Mouse (Mus musculus) heart, adult 2 months (tissue): ENCODE measurements around the gene Ackr1. TPM values are rescaled to one million over a fixed set of nuclear protein-coding genes. Genes with fewer than 3 reads are reported as not detected.
"Not testable (repeated sequence)": the region's sequence is repeated elsewhere in the genome, so short reads cannot be mapped to it uniquely, and the experiment has no call there.

Source experiments
- DNase-seq, 2 experiments: peaks; one replicate each; pipeline ENCODE4 v3.0.0; 2021
- H3K27ac ChIP-seq: fragments of 200-600 bp; 2 replicates; pipeline ENCODE4 v1.8.1; 2022
- H3K27me3 ChIP-seq: fragments of 200-500 bp; 2 replicates; pipeline ENCODE4 v1.6.1; 2012; ENCODE audit warnings: mild to moderate bottlenecking, low read length, inconsistent platforms, mixed read lengths; ENCODE audit not compliant: control insufficient read depth, insufficient read depth
- H3K36me3 ChIP-seq: fragments of 200-500 bp; 2 replicates; pipeline ENCODE4 v1.6.1; 2012; ENCODE audit warnings: low read length, inconsistent platforms; ENCODE audit not compliant: control insufficient read depth, insufficient read depth
- H3K4me1 ChIP-seq: fragments of 200-500 bp; 2 replicates; pipeline ENCODE4 v1.6.1; 2011; ENCODE audit warnings: low read length; ENCODE audit not compliant: control insufficient read depth, insufficient read depth
- H3K4me3 ChIP-seq: fragments of 200-600 bp; 2 replicates; pipeline ENCODE4 v1.8.1; 2022
- H3K79me2 ChIP-seq: fragments of 200-500 bp; replicated peaks from 2 replicates; pipeline ENCODE4 v1.6.1; 2012; ENCODE audit warnings: mild to moderate bottlenecking, inconsistent platforms, low read length, moderate library complexity, mixed read lengths; ENCODE audit not compliant: control insufficient read depth, insufficient read depth
- H3K9ac ChIP-seq: fragments of 200-500 bp; 2 replicates; pipeline ENCODE4 v1.6.1; 2012; ENCODE audit warnings: low read depth, mild to moderate bottlenecking, control low read depth, inconsistent platforms, low read length, mixed read lengths
- CTCF ChIP-seq: fragments of 200-600 bp; IDR thresholded peaks from 2 replicates; pipeline ENCODE4 v1.8.1; 2022; ENCODE audit warnings: antibody characterized with exemption, mild to moderate bottlenecking, moderate library complexity
- EP300 ChIP-seq: fragments of 200-500 bp; IDR thresholded peaks from 2 replicates; pipeline ENCODE4 v1.6.1; 2011; ENCODE audit warnings: low read depth, low read length, control low read depth; ENCODE audit not compliant: insufficient read depth
- POLR2A ChIP-seq: fragments of 200-500 bp; IDR thresholded peaks from 2 replicates; pipeline ENCODE4 v1.6.1; 2011; ENCODE audit warnings: mild to moderate bottlenecking, low read depth, low read length, control low read depth; ENCODE audit not compliant: insufficient read depth
- WGBS: fragments of 180-500 bp; shearing (Covaris S2); methylation state at CpG from one replicate; pipeline ENCODE4 v1.1.7; 2018; 5-methylcytosine and 5-hydroxymethylcytosine counted together
- intact Hi-C: fragments of 180-260 bp; cut with DNase I; formaldehyde crosslinking; loops from one replicate; pipeline ENCODE4 v1.15.1; 2025
- polyA plus RNA-seq: library from polyadenylated mRNA; depleted of rRNA; stranded (reverse); fragments of >200 nt; gene quantifications from 2 replicates; pipeline ENCODE4 v1.2.3, GENCODE M21; 2012; rRNA removed
- total RNA-seq, 2 experiments: library from RNA; stranded (reverse); gene quantifications; 2 replicates each; pipeline ENCODE4 v1.2.3; 2021

The Ackr1 gene
- total and polyA plus RNA-seq, 3 experiments: 0.59 to 1.8 TPM; not detected in 1

- WGBS: 60% methylated on average over 6 of the region's 6 CpGs
- no peak overlapping the region for H3K9ac ChIP-seq
- no peak for DNase-seq
- H3K4me3 ChIP-seq: no peak overlapping the region
- no peaks in the 10 kb centered on the region for H3K4me1 ChIP-seq
- TF ChIP-seq CTCF (no peak), EP300 (no peak), POLR2A (no peak)
- H3K27ac ChIP-seq: no peak overlapping the region
- no peaks in the 10 kb centered on the region for H3K36me3 ChIP-seq
- H3K79me2 ChIP-seq: no peaks in the 10 kb centered on the region
- intact Hi-C loops: loop anchor here (2.0 kb wide), 1 partner anchor 77 kb away; no protein-coding TSS in a partner anchor
- no peaks in the 10 kb centered on the region for H3K27me3 ChIP-seq
These were observed 11.3 kb downstream of the Ackr1 start for GRCm38 (mm10) chr1:173322249-173322627.

DNA sequence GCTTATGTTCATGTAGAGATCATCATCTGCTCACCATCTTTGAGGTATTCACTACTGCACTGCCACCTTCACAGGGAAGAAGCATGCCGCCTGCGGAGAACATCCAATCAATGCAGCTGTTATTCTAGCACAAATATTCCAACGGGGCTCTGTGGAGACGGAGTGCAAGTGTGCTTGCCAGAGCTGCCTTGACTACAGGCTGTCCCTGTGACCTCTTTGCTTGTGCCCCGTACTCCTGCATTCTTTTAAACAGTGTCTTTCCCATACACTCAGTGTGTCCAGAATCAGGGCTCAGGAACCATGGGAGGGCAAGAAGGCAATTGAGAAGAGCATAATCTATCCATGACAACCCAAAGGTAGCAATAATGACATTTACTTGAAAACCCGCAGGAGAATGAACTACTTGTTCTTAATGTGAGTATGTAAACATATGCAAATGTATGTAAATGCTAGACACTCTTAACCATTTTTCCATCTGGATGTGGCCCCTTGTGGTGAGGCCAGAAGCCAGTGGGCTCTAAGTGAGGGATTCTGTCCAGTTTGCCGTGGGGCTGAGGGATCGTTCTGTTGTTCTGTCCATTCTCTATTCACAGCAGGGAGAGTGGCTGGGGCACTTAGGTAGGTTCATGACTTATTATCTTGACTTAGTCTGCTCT lies 11.8 kb downstream of the Ackr1 start:
- no peaks in the 10 kb centered on the region for H3K27me3 ChIP-seq
- DNase-seq: no peak
- no peaks in the 10 kb centered on the region for H3K4me1 ChIP-seq
- intact Hi-C loops: loop anchor here (2.0 kb wide), 1 partner anchor 77 kb away; no protein-coding TSS in a partner anchor
- no peak overlapping the region for H3K9ac ChIP-seq
- no peaks in the 10 kb centered on the region for H3K79me2 ChIP-seq
- H3K4me3 ChIP-seq: no peak overlapping the region
- TF ChIP-seq CTCF (no peak), POLR2A (no peak), EP300 (no peak)
- no peak overlapping the region for H3K27ac ChIP-seq
- no peaks in the 10 kb centered on the region for H3K36me3 ChIP-seq
- WGBS: 69% methylated on average over 8 of the region's 8 CpGs

DNA sequence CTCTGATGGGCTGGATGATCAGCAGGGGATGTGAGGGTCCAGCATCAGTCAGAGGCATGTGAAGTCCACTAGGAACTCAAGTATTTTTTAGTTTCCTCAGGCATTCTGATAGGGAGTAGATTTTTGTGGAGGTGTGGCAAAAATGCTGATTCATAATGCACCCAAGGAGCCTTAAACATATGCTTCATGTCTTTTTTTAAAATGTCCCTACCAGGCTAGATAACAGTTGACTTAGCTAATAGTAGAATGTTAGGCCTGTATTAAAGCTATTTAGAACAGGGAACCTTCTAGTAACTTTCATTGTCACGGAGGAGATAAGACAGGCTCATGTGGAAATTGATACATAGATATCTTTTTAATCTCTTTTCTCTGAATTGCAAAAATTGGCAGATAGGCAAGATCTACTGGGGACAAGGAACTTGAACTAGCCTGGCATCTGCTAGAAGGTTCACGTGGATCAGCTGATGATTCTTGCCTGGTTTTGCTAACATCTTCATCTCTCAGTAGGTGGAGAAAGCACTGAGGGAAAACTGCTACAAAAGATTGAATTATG lies 15.5 kb downstream of the Ackr1 start:
- H3K27ac ChIP-seq: no peak overlapping the region
- H3K36me3 ChIP-seq: no peaks in the 10 kb centered on the region
- H3K4me1 ChIP-seq: no peaks in the 10 kb centered on the region
- H3K79me2 ChIP-seq: no peaks in the 10 kb centered on the region
- H3K4me3 ChIP-seq: no peak overlapping the region
- H3K9ac ChIP-seq: no peak overlapping the region
- no peaks in the 10 kb centered on the region for H3K27me3 ChIP-seq
- no peak for DNase-seq
- intact Hi-C loops: no loop called here
- no peak for TF ChIP-seq POLR2A
- no peak for TF ChIP-seq CTCF
- TF ChIP-seq EP300: no peak
- WGBS: 72% methylated on average over 2 of the region's 2 CpGs

- intact Hi-C loops: no loop called here
- Histone ChIP-seq H3K4me3 (no peak overlapping the region), H3K27me3 (no peaks in the 10 kb centered on the region), H3K79me2 (no peaks in the 10 kb centered on the region), H3K4me1 (no peaks in the 10 kb centered on the region), H3K9ac (no peak overlapping the region), H3K27ac (no peak overlapping the region), H3K36me3 (no peaks in the 10 kb centered on the region)
- WGBS: 78% methylated on average over 3 of the region's 3 CpGs
- TF ChIP-seq CTCF: no peak
- no peak for TF ChIP-seq POLR2A
- TF ChIP-seq EP300: no peak
- no peak for DNase-seq
These were observed 17.8 kb downstream of the Ackr1 start for GRCm38 (mm10) chr1:173315725-173316124.

DNA sequence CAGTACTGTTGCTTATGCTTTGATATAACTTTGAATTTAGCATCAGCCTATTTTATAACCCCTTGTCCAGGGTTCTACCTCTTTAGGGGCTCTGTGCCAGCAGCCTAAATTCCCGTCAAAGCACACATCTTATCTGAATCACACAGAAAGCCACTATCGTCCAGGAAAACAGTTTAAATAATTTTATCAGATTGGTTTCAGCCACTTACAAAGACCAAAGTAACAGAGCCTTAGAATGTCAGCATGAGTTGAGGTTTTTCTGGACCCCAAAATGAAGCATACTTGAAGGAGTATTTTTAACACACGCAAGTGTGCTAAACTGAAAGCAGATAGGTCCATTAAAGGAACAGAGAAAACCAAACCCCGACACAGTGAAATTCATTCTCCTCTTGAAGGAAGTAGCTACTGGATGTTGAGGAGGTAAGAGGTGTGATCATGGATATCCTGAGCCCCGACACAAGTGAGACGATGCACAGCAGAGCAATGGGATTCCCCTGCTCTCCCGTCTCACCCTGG lies 20.0 kb downstream of the Ackr1 start:
- H3K27ac ChIP-seq, H3K79me2 ChIP-seq, intact Hi-C loops, H3K4me1 ChIP-seq, H3K9ac ChIP-seq, DNase-seq, H3K27me3 ChIP-seq, H3K4me3 ChIP-seq, H3K36me3 ChIP-seq: not testable (repeated sequence)
- WGBS: 60% methylated on average over 7 of the region's 7 CpGs

DNA sequence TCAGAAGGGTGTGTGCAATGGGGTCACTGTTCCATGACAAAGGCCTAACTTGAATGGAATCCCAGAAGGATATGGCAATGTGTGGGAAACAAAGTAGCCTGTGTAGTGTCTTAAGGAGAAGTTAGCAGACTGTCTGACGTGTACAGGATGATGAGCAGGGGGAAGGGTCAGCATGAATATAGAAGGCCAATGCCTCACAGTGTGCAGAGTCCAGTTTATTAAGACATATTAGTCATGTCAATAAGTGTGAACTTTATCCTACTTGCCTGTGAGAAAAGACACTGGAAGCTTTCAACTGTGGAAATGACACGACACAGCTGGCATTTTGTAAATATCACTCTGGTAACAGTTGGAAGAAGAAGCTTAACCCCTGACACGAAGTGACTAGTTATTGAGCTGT lies 30.8 kb downstream of the Ackr1 start:
- H3K27me3 ChIP-seq, H3K36me3 ChIP-seq, H3K27ac ChIP-seq, H3K9ac ChIP-seq, H3K79me2 ChIP-seq, DNase-seq, intact Hi-C loops, H3K4me3 ChIP-seq, H3K4me1 ChIP-seq: not testable (repeated sequence)
- WGBS: 35% methylated on average over 3 of the region's 3 CpGs

Other genes with a start within 250 kb of the Ackr1 start
- not detected for gene Olfr1408, start 196.4 kb downstream of the Ackr1 start, total RNA-seq
- gene Olfr1408, start 196.4 kb downstream of the Ackr1 start, polyA plus RNA-seq: not detected in 2 replicates
- not detected for gene Olfr1406, start 143.1 kb downstream of the Ackr1 start, total RNA-seq
- gene Olfr1406, start 143.1 kb downstream of the Ackr1 start, polyA plus RNA-seq: not detected in 2 replicates
- gene Olfr218, start 135.9 kb downstream of the Ackr1 start, total RNA-seq: not detected
- gene Olfr218, start 135.9 kb downstream of the Ackr1 start, polyA plus RNA-seq: not detected in 2 replicates
- gene Olfr1404, start 121.4 kb downstream of the Ackr1 start, total RNA-seq: not detected
- not detected in 2 replicates for gene Olfr1404, start 121.4 kb downstream of the Ackr1 start, polyA plus RNA-seq
- gene Fcer1a, start 106.5 kb downstream of the Ackr1 start, total RNA-seq: under 1 TPM in 1 of 2 experiments, not detected in 1; 0.29 TPM
- 0.29 and 0.31 TPM in 2 replicates for gene Fcer1a, start 106.5 kb downstream of the Ackr1 start, polyA plus RNA-seq
- gene Olfr418, start 67.7 kb downstream of the Ackr1 start, total RNA-seq: not detected
- not detected in 2 replicates for gene Olfr418, start 67.7 kb downstream of the Ackr1 start, polyA plus RNA-seq
- gene Mptx2, start 56.0 kb downstream of the Ackr1 start, total RNA-seq: not detected
- not detected in 2 replicates for gene Mptx2, start 56.0 kb downstream of the Ackr1 start, polyA plus RNA-seq
- gene Aim2, start 17.1 kb upstream of the Ackr1 start, total RNA-seq: 1 to 10 TPM; 1.1 to 1.4 TPM
- gene Aim2, start 17.1 kb upstream of the Ackr1 start, polyA plus RNA-seq: 0.82 and 1.4 TPM in 2 replicates
- 1 to 10 TPM; 1.6 to 2.6 TPM for gene Cadm3, start 33.9 kb upstream of the Ackr1 start, total RNA-seq
- 4.1 and 8.1 TPM in 2 replicates for gene Cadm3, start 33.9 kb upstream of the Ackr1 start, polyA plus RNA-seq
- under 1 TPM; 0.16 to 0.41 TPM for gene Ifi206, start 157.3 kb upstream of the Ackr1 start, total RNA-seq
- 0.18 and 0.82 TPM in 2 replicates for gene Ifi206, start 157.3 kb upstream of the Ackr1 start, polyA plus RNA-seq
- under 1 TPM in 1 of 2 experiments, not detected in 1; 0.11 TPM for gene Ifi214, start 202.2 kb upstream of the Ackr1 start, total RNA-seq
- gene Ifi214, start 202.2 kb upstream of the Ackr1 start, polyA plus RNA-seq: 0.16 and 0.18 TPM in 2 replicates